Mouse (Mus musculus) ZHBTc4 (cell line): ENCODE data around the gene Atp6ap2.
"Not testable (repeated sequence)": the region's sequence is repeated elsewhere in the genome, so short reads cannot be mapped to it uniquely, and the experiment has no call there.

Experiments
- DNase-seq: peaks from one replicate; pipeline ENCODE4 v3.0.0-alpha.2; 2011; ENCODE audit warnings: low read depth, low spot score

Atp6ap2 gene

GRCm38 (mm10) chrX:12587192-12587957, at the start of gene Atp6ap2:
Gene Atp6ap2, plus strand, starts transcription at chrX:12587801.
- DNase-seq = peak; percentile 97

GRCm38 (mm10) chrX:12544417-12544816, 43.2 kb upstream of the Atp6ap2 start:
- no peak for DNase-seq

- DNase-seq = no peak
Observed at GRCm38 (mm10) chrX:12557086-12557485, 30.5 kb upstream of the Atp6ap2 start.

GRCm38 (mm10) chrX:12571407-12571806, 16.2 kb upstream of the Atp6ap2 start:
- no peak for DNase-seq

- no peak for DNase-seq
Observed at GRCm38 (mm10) chrX:12577936-12578335, 9.7 kb upstream of the Atp6ap2 start.

GRCm38 (mm10) chrX:12578339-12578868, 9.2 kb upstream of the Atp6ap2 start:
- no peak for DNase-seq

GRCm38 (mm10) chrX:12583261-12583660, 4.3 kb upstream of the Atp6ap2 start:
- no peak for DNase-seq

GRCm38 (mm10) chrX:12587958-12588355, 356 bp downstream of the Atp6ap2 start:
- peak; percentile 6 for DNase-seq

- DNase-seq = no peak
Observed at GRCm38 (mm10) chrX:12591401-12591943, 3.9 kb downstream of the Atp6ap2 start.

GRCm38 (mm10) chrX:12592011-12592410, 4.4 kb downstream of the Atp6ap2 start:
- no peak for DNase-seq

- no peak for DNase-seq
Observed at GRCm38 (mm10) chrX:12593824-12594223, 6.2 kb downstream of the Atp6ap2 start.

- peak; percentile 87 for DNase-seq
Observed at GRCm38 (mm10) chrX:12610541-12610940, 22.9 kb downstream of the Atp6ap2 start.

- DNase-seq = peak; percentile 71
Observed at GRCm38 (mm10) chrX:12611211-12611610, 23.6 kb downstream of the Atp6ap2 start.

- not testable (repeated sequence) for DNase-seq
Observed at GRCm38 (mm10) chrX:12612360-12612759, 24.8 kb downstream of the Atp6ap2 start.

- no peak for DNase-seq
Observed at GRCm38 (mm10) chrX:12625131-12625530, 37.5 kb downstream of the Atp6ap2 start.

GRCm38 (mm10) chrX:12644976-12645375, 57.4 kb downstream of the Atp6ap2 start:
- DNase-seq = no peak

GRCm38 (mm10) chrX:12645531-12646304, 58.1 kb downstream of the Atp6ap2 start:
- no peak for DNase-seq

- peak; percentile 93 for DNase-seq
Observed at GRCm38 (mm10) chrX:12651906-12652305, 64.3 kb downstream of the Atp6ap2 start.

- no peak for DNase-seq
Observed at GRCm38 (mm10) chrX:12653879-12654278, 66.3 kb downstream of the Atp6ap2 start.
